27 mouse cellular contexts compared by ENCODE assay signal in genomic region chr19:43720061-43720460, GRCm38 (mm10).
"Had no signal": no experiment of that assay in that cellular context is flagged by ENCODE, and none has a peak within 500 bp of the region (broad histone marks: within the 10 kb centered on the region; RNA-seq: fewer than 3 reads in every experiment).

No protein-coding gene starts in this region.

- H3K27ac ChIP-seq: embryonic facial prominence, embryonic 10.5 days; embryonic facial prominence, embryonic 12.5 days; embryonic facial prominence, embryonic 13.5 days; embryonic facial prominence, embryonic 15.5 days; forebrain, embryonic 10.5 days; forebrain, embryonic 12.5 days; forebrain, embryonic 13.5 days; forebrain, embryonic 15.5 days; gastrocnemius, adult 2 months; heart, adult 2 months had no signal

- H3K4me1 ChIP-seq: embryonic facial prominence, embryonic 12.5 days; embryonic facial prominence, embryonic 13.5 days; embryonic facial prominence, embryonic 15.5 days; forebrain, embryonic 12.5 days; forebrain, embryonic 13.5 days; forebrain, embryonic 15.5 days had no signal

- DNase-seq: cerebellum, adult 8-10 months; cerebellum, adult 9-10 months; cerebellum, adult 9-11 months; cerebellum, postnatal 10 days; cerebellum, postnatal 14 days; cerebellum, postnatal 25 days; cerebellum, postnatal 36 days; embryo, embryonic 11 days; forebrain, postnatal 0 days; gastrocnemius, adult 2 months; gastrocnemius, postnatal 10 days; gastrocnemius, postnatal 14 days; gastrocnemius, postnatal 25 days; gastrocnemius, postnatal 36 days; heart, adult 18-20 months; heart, adult 2 months had no signal

- H3K9me3 ChIP-seq: embryonic facial prominence, embryonic 10.5 days; embryonic facial prominence, embryonic 12.5 days; embryonic facial prominence, embryonic 13.5 days; embryonic facial prominence, embryonic 15.5 days; forebrain, embryonic 10.5 days; forebrain, embryonic 12.5 days; forebrain, embryonic 13.5 days; forebrain, embryonic 15.5 days had no signal

- H3K4me3 ChIP-seq: embryonic facial prominence, embryonic 10.5 days; embryonic facial prominence, embryonic 12.5 days; embryonic facial prominence, embryonic 13.5 days; embryonic facial prominence, embryonic 15.5 days; erythroblast, embryonic 14.5 days; forebrain, embryonic 10.5 days; forebrain, embryonic 12.5 days; forebrain, embryonic 13.5 days; forebrain, embryonic 15.5 days; gastrocnemius, adult 2 months; heart, adult 2 months had no signal

- ATAC-seq: forebrain, embryonic 13.5 days; forebrain, embryonic 14.5 days; forebrain, embryonic 15.5 days; forebrain, embryonic 16.5 days; forebrain, postnatal 0 days had no signal

- H3K27me3 ChIP-seq: embryonic facial prominence, embryonic 12.5 days; embryonic facial prominence, embryonic 13.5 days; embryonic facial prominence, embryonic 15.5 days; forebrain, embryonic 12.5 days; forebrain, embryonic 13.5 days; forebrain, embryonic 15.5 days had no signal
